Mouse (Mus musculus): ENCODE data around the gene Hyal4. TPM values are rescaled to one million over a fixed set of nuclear protein-coding genes. Genes with fewer than 3 reads are reported as not detected.
A peak's percentile ranks its signal among the peaks of the same experiment; 100 is the strongest.

Gene Hyal4
- polyA plus RNA-seq (2014; fragmentation: Nextera tagmentation; extraction: Ambion mirVana) = not detected in 2 replicates

DNA sequence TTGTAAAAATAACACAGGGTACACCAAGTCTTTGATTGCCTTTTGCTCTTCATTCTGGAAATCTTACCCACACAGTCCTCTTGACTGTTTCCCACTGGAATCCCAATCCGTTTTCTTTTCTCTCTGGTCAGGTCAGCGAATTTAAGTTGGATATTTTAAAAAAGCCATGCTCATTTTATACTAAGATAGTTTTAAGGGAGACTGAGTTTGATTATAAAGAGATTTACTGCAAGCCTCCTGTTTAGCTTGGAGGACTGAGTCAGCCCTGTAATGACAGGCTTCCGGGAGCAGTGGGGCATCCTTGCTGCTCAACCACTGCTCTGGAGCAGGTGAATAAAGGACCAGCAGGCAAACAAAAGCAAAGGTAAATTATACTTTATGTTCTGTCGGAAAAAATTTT lies at the start of gene Hyal4:
Gene Hyal4 (plus strand): TSS at position 301 of the 400 bp plus-strand sequence.
- Histone ChIP-seq H3K4me3 (ENCODE audit: low read depth, low read length) (no peak within 1 kb of the TSS), H3K27me3 (ENCODE audit: control insufficient read depth, insufficient read depth, low read length) (no peaks in the 10 kb centered on the region), H3K9me3 (ENCODE audit: control insufficient read depth, low read length) (no peaks in the 10 kb centered on the region), H3K4me1 (ENCODE audit: control insufficient read depth, insufficient read depth, low read length) (no peaks in the 10 kb centered on the region), H3K36me3 (ENCODE audit: control insufficient read depth, insufficient read depth, low read length) (no peaks in the 10 kb centered on the region), H3K9ac (ENCODE audit: low read length) (no peak within 1 kb of the TSS), H3K4me2 (ENCODE audit: low read depth, severe bottlenecking) (no peak within 1 kb of the TSS), H3K27ac (replicated peaks; ENCODE audit: low read depth, low read length) (no peak within 1 kb of the TSS)
- WGBS = 83% methylated on average over 4 of the region's 4 CpGs
- ATAC-seq (ENCODE audit: insufficient number of reproducible peaks, low FRiP score, low TSS enrichment, low read depth) (no peak), DNase-seq (ENCODE audit: low spot score) (no peak)

DNA sequence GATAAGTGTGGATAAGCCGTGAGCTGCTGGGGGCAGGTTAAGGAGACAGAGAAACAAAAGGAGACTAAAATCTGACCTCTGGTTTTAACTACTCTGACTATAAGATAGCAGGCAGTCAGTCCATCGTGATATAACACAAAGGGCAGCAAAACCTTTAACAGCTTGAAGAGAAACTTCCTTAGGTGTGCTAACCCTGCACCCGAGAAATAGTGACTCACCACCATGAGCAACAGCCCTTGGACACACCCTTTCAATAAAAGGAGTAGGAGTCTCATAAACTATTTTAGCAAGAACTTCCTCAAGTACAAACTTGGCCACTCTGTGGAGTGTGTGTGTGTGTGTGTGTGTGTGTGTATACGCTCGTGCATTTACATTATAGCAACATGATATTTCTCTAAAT lies 41.0 kb upstream of the Hyal4 start:
- 87% methylated on average over 5 of the region's 5 CpGs for WGBS
- Histone ChIP-seq H3K9me3 (ENCODE audit: control insufficient read depth, low read length) (no peaks in the 10 kb centered on the region), H3K27me3 (ENCODE audit: control insufficient read depth, insufficient read depth, low read length) (no peaks in the 10 kb centered on the region), H3K4me2 (ENCODE audit: low read depth, severe bottlenecking) (no peak overlapping the region), H3K36me3 (ENCODE audit: control insufficient read depth, insufficient read depth, low read length) (no peaks in the 10 kb centered on the region), H3K9ac (ENCODE audit: low read length) (no peak overlapping the region), H3K4me3 (ENCODE audit: low read depth, low read length) (no peak overlapping the region), H3K4me1 (ENCODE audit: control insufficient read depth, insufficient read depth, low read length) (no peaks in the 10 kb centered on the region), H3K27ac (replicated peaks; ENCODE audit: low read depth, low read length) (no peak overlapping the region)
- DNase-seq (ENCODE audit: low spot score) (no peak), ATAC-seq (ENCODE audit: insufficient number of reproducible peaks, low FRiP score, low TSS enrichment, low read depth) (no peak)

DNA sequence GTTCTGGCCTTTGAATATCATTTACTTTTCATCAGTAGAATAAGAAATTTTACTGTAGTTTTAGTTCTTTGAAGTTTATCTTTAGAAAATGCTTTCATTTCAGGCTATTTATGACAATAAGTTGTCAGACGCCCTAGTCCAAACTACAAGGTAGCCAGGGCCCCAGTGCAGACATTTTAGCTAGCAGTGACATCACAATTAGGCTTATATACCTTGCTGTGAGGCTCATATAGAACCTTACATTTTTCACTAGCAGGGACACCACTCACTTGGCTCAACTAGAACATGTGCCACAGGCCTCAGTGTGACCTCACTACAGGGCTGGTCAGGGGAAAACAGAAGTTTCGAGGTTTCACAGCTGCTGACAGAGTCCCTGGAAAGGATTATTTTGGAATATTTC lies 40.6 kb upstream of the Hyal4 start:
- H3K9ac ChIP-seq (ENCODE audit: low read length) = no peak overlapping the region
- H3K36me3 ChIP-seq (ENCODE audit: control insufficient read depth, insufficient read depth, low read length) = no peaks in the 10 kb centered on the region
- no peaks in the 10 kb centered on the region for H3K9me3 ChIP-seq (ENCODE audit: control insufficient read depth, low read length)
- H3K27ac ChIP-seq (replicated peaks; ENCODE audit: low read depth, low read length) = no peak overlapping the region
- WGBS = 75% methylated on average over 2 of the region's 2 CpGs
- H3K4me3 ChIP-seq (ENCODE audit: low read depth, low read length) = no peak overlapping the region
- H3K4me1 ChIP-seq (ENCODE audit: control insufficient read depth, insufficient read depth, low read length) = no peaks in the 10 kb centered on the region
- no peak for DNase-seq (ENCODE audit: low spot score)
- no peak overlapping the region for H3K4me2 ChIP-seq (ENCODE audit: low read depth, severe bottlenecking)
- ATAC-seq (ENCODE audit: insufficient number of reproducible peaks, low FRiP score, low TSS enrichment, low read depth) = no peak
- H3K27me3 ChIP-seq (ENCODE audit: control insufficient read depth, insufficient read depth, low read length) = no peaks in the 10 kb centered on the region

DNA sequence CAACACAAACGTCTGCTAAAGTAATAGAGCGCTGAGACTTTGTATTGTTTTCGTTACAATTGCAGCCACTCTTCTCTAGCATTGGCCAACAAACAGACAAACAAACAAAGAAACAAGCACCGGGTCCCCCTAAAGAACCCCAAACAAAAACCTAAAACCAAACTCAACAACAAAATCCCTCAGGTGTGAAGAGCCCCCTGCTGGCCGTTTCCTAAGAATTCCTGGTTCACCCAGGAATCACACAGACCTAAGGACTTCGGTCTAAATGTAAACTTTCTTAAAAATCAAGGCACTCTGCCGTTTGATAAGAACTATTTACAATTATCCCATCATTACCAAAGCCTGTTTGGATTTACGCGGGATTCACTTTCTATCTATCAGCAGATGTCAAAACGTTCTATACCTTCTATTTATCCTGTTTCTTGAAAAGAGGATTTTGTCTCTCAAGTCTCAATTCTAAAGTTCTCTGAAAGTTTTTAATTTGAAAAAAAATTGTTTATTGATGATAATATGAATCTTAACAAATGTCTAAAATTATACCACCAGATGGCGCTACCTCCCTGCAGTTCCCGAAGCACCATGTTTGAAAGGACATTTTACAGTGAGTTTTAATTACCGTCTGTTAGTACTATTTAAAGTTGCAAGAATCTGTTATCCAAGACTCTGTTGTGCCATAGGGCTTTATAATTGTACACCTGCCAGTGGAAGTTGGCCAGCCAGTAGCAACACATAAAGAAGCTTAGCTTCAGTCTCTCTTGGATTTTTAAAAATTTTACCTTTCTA lies 26.6 kb upstream of the Hyal4 start:
- H3K27ac ChIP-seq (replicated peaks; ENCODE audit: low read depth, low read length) = no peak overlapping the region
- H3K27me3 ChIP-seq (ENCODE audit: control insufficient read depth, insufficient read depth, low read length) = no peaks in the 10 kb centered on the region
- H3K4me1 ChIP-seq (ENCODE audit: control insufficient read depth, insufficient read depth, low read length) = no peaks in the 10 kb centered on the region
- H3K9me3 ChIP-seq (ENCODE audit: control insufficient read depth, low read length) = no peaks in the 10 kb centered on the region
- 37% methylated on average over 13 of the region's 13 CpGs for WGBS
- DNase-seq (ENCODE audit: low spot score) (peak; percentile 39), ATAC-seq (ENCODE audit: insufficient number of reproducible peaks, low FRiP score, low TSS enrichment, low read depth) (no peak)
- no peak overlapping the region for H3K9ac ChIP-seq (ENCODE audit: low read length)
- H3K36me3 ChIP-seq (ENCODE audit: control insufficient read depth, insufficient read depth, low read length) = no peaks in the 10 kb centered on the region
- H3K4me2 ChIP-seq (ENCODE audit: low read depth, severe bottlenecking) = no peak overlapping the region
- H3K4me3 ChIP-seq (ENCODE audit: low read depth, low read length) = no peak overlapping the region

DNA sequence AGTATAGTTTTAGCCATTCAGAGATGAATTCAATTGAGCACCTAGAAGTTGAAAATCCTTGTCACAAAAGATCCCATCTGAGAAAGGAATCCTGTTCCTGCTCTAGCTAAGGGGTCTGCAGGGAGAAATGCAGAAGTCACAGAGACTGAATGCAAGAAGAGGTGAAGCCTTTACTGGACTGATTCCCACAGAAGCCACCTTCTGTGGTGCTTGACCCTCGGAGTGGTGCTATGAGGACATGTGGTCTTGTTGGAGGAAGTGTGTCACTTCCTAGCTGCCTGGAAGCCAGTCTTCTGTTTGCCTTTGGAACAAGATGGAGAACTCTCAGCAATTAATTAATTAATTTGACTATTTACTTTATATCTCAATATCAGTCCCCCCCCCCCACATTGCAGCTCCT lies 20.0 kb upstream of the Hyal4 start:
- WGBS = 95% methylated on average over 1 of the region's 1 CpGs
- H3K36me3 ChIP-seq (ENCODE audit: control insufficient read depth, insufficient read depth, low read length) = no peaks in the 10 kb centered on the region
- H3K27me3 ChIP-seq (ENCODE audit: control insufficient read depth, insufficient read depth, low read length) = no peaks in the 10 kb centered on the region
- no peaks in the 10 kb centered on the region for H3K9me3 ChIP-seq (ENCODE audit: control insufficient read depth, low read length)
- ATAC-seq (ENCODE audit: insufficient number of reproducible peaks, low FRiP score, low TSS enrichment, low read depth) = no peak
- no peak overlapping the region for H3K9ac ChIP-seq (ENCODE audit: low read length)
- no peak overlapping the region for H3K27ac ChIP-seq (replicated peaks; ENCODE audit: low read depth, low read length)
- DNase-seq (ENCODE audit: low spot score) = no peak
- no peak overlapping the region for H3K4me2 ChIP-seq (ENCODE audit: low read depth, severe bottlenecking)
- H3K4me3 ChIP-seq (ENCODE audit: low read depth, low read length) = no peak overlapping the region
- no peaks in the 10 kb centered on the region for H3K4me1 ChIP-seq (ENCODE audit: control insufficient read depth, insufficient read depth, low read length)

DNA sequence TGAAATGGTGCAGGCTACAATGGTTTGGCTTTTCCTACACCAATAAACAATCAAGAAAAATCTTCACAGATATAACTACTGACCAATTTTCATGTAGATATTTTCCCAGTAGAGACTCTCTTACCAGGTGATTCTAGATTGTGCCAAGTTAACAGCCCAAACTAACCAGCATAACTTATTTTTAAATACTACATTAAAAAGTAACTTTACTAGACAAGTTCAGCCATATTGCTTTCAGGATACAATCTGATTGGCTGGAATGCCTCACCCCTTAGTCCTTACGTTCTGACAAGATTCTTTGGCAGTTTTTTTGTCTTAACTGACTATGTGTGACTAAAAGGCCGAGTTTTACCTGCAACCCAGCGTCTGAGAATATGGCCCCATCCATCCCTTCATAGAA lies 15.2 kb upstream of the Hyal4 start, which contains the start of gene Hyal6:
Gene Hyal6 (plus strand): TSS at position 301 of the 400 bp plus-strand sequence.
- Histone ChIP-seq H3K27me3 (ENCODE audit: control insufficient read depth, insufficient read depth, low read length) (no peaks in the 10 kb centered on the region), H3K27ac (replicated peaks; ENCODE audit: low read depth, low read length) (no peak within 1 kb of the TSS), H3K9ac (ENCODE audit: low read length) (no peak within 1 kb of the TSS), H3K4me1 (ENCODE audit: control insufficient read depth, insufficient read depth, low read length) (no peaks in the 10 kb centered on the region), H3K4me2 (ENCODE audit: low read depth, severe bottlenecking) (no peak within 1 kb of the TSS), H3K9me3 (ENCODE audit: control insufficient read depth, low read length) (no peaks in the 10 kb centered on the region), H3K4me3 (ENCODE audit: low read depth, low read length) (no peak within 1 kb of the TSS), H3K36me3 (ENCODE audit: control insufficient read depth, insufficient read depth, low read length) (no peaks in the 10 kb centered on the region)
- 77% methylated on average over 3 of the region's 3 CpGs for WGBS
- DNase-seq (ENCODE audit: low spot score) = no peak
- ATAC-seq (ENCODE audit: insufficient number of reproducible peaks, low FRiP score, low TSS enrichment, low read depth) = no peak

DNA sequence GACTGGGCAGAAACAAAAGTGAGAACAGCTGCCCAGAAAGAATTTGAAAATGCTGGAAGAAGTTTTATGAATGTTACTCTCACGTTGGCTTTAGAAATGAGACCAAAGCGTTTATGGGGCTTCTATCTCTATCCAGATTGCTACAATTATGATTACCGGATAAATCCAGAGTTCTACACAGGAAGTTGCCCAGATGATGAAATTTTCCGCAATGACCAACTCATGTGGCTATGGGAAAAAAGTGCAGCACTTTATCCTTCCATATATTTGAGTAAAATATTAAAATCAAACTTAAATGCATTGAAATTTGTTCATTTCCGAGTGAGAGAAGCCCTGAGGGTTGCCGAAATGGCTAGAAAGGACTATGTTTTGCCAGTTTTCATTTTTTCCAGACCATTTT lies 13.6 kb upstream of the Hyal4 start:
- Histone ChIP-seq H3K27me3 (ENCODE audit: control insufficient read depth, insufficient read depth, low read length) (no peaks in the 10 kb centered on the region), H3K9ac (ENCODE audit: low read length) (no peak overlapping the region), H3K27ac (replicated peaks; ENCODE audit: low read depth, low read length) (no peak overlapping the region), H3K4me2 (ENCODE audit: low read depth, severe bottlenecking) (no peak overlapping the region), H3K4me1 (ENCODE audit: control insufficient read depth, insufficient read depth, low read length) (no peaks in the 10 kb centered on the region), H3K9me3 (ENCODE audit: control insufficient read depth, low read length) (no peaks in the 10 kb centered on the region), H3K36me3 (ENCODE audit: control insufficient read depth, insufficient read depth, low read length) (no peaks in the 10 kb centered on the region), H3K4me3 (ENCODE audit: low read depth, low read length) (no peak overlapping the region)
- no peak for DNase-seq (ENCODE audit: low spot score)
- WGBS = 84% methylated on average over 6 of the region's 6 CpGs
- ATAC-seq (ENCODE audit: insufficient number of reproducible peaks, low FRiP score, low TSS enrichment, low read depth) = no peak

DNA sequence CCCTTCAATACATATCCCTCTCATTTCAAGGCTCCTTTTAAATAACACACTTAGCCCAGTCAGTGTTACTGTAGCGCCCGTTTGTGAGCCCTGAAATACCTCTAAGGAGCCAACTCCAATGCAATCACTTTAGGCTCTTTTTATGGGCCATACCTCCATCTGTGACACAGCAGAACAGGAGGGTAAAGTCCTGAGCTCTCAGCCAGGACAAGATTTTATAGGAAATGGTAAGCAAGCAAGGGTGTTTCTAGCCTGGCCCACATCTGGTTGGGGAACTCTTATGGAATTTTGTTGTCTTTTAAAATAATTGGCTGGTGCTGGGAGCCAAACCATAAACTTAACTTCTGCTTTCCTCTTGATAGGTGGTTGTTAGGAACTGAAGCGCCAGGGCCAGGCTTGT lies 11.2 kb downstream of the Hyal4 start:
- no peak overlapping the region for H3K9ac ChIP-seq (ENCODE audit: low read length)
- no peak overlapping the region for H3K4me3 ChIP-seq (ENCODE audit: low read depth, low read length)
- no peaks in the 10 kb centered on the region for H3K4me1 ChIP-seq (ENCODE audit: control insufficient read depth, insufficient read depth, low read length)
- DNase-seq (ENCODE audit: low spot score) (no peak), ATAC-seq (ENCODE audit: insufficient number of reproducible peaks, low FRiP score, low TSS enrichment, low read depth) (0 out of 2 replicates have a peak, but pooled peaks have one; percentile 60)
- no peak overlapping the region for H3K4me2 ChIP-seq (ENCODE audit: low read depth, severe bottlenecking)
- no peak overlapping the region for H3K27ac ChIP-seq (replicated peaks; ENCODE audit: low read depth, low read length)
- no peaks in the 10 kb centered on the region for H3K9me3 ChIP-seq (ENCODE audit: control insufficient read depth, low read length)
- H3K27me3 ChIP-seq (ENCODE audit: control insufficient read depth, insufficient read depth, low read length) = no peaks in the 10 kb centered on the region
- H3K36me3 ChIP-seq (ENCODE audit: control insufficient read depth, insufficient read depth, low read length) = no peaks in the 10 kb centered on the region
- WGBS = 63% methylated on average over 3 of the region's 3 CpGs

DNA sequence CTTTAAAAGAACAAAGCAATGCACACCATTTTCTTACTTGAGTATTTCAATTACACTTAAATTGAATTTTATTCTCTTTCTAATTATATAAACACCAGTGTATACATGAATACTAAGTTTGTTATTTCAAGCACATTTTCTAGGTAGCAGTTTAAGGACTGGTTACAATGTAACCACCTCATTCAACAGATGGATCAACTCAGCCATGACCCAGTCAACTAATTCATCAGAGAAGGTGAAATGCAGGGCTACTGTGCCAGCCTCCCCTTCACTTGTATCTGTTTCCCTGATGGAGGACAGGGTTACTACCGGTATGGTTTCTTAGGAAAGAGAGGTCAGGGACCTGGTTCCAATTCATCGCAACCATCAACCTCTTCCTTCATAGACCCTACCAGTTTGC lies 18.1 kb downstream of the Hyal4 start:
- no peak for DNase-seq (ENCODE audit: low spot score)
- no peak for ATAC-seq (ENCODE audit: insufficient number of reproducible peaks, low FRiP score, low TSS enrichment, low read depth)
- WGBS = 78% methylated on average over 2 of the region's 2 CpGs
- Histone ChIP-seq H3K27ac (replicated peaks; ENCODE audit: low read depth, low read length) (no peak overlapping the region), H3K4me1 (ENCODE audit: control insufficient read depth, insufficient read depth, low read length) (no peaks in the 10 kb centered on the region), H3K36me3 (ENCODE audit: control insufficient read depth, insufficient read depth, low read length) (no peaks in the 10 kb centered on the region), H3K9ac (ENCODE audit: low read length) (no peak overlapping the region), H3K4me3 (ENCODE audit: low read depth, low read length) (no peak overlapping the region), H3K27me3 (ENCODE audit: control insufficient read depth, insufficient read depth, low read length) (no peaks in the 10 kb centered on the region), H3K9me3 (ENCODE audit: control insufficient read depth, low read length) (no peaks in the 10 kb centered on the region), H3K4me2 (ENCODE audit: low read depth, severe bottlenecking) (no peak overlapping the region)
